Mouse (Mus musculus): ENCODE data around the gene Gm21985. TPM values are rescaled to one million over a fixed set of nuclear protein-coding genes. Genes with fewer than 3 reads are reported as not detected.

The Gm21985 gene
- total and polyA plus RNA-seq, 3 experiments, result 0.42 to 1.1 TPM; not detected in 1

GRCm38 (mm10) chr2:112236620-112237019 is 29.5 kb upstream of the Gm21985 start:
- Histone ChIP-seq H3K4me3 (no peak overlapping the region), H3K4me1 (ENCODE audit: control insufficient read depth, insufficient read depth, low read length) (no peaks in the 10 kb centered on the region; the same call in 1 of the 2 replicates), H3K9ac (ENCODE audit: low read depth, low read length) (no peak overlapping the region), H3K79me2 (replicated peaks; ENCODE audit: control insufficient read depth, insufficient read depth, low read length) (no peaks in the 10 kb centered on the region), H3K27me3 (ENCODE audit: control insufficient read depth, insufficient read depth, low read length) (no peaks in the 10 kb centered on the region), H3K27ac (no peak overlapping the region), H3K36me3 (ENCODE audit: control insufficient read depth, insufficient read depth, low read length) (no peaks in the 10 kb centered on the region)
- WGBS, result 86% methylated on average over 2 of the region's 2 CpGs
- intact Hi-C loops (cut with DNase I), result no loop called here
- no peak for DNase-seq
- TF ChIP-seq POLR2A (IDR thresholded peaks at IDR 0.05; ENCODE audit: insufficient read depth, low read depth, low read length), result no peak
- TF ChIP-seq CTCF (IDR thresholded peaks at IDR 0.05), result no peak
- TF ChIP-seq EP300 (IDR thresholded peaks at IDR 0.05; ENCODE audit: insufficient read depth, low read depth, low read length), result no peak

GRCm38 (mm10) chr2:112238006-112238405 is 28.1 kb upstream of the Gm21985 start:
- TF ChIP-seq POLR2A (IDR thresholded peaks at IDR 0.05; ENCODE audit: insufficient read depth, low read depth, low read length) (no peak), EP300 (IDR thresholded peaks at IDR 0.05; ENCODE audit: insufficient read depth, low read depth, low read length) (no peak), CTCF (IDR thresholded peaks at IDR 0.05) (no peak)
- 19% methylated on average over 4 of the region's 4 CpGs for WGBS
- DNase-seq, result no peak
- Histone ChIP-seq H3K27me3 (ENCODE audit: control insufficient read depth, insufficient read depth, low read length) (no peaks in the 10 kb centered on the region), H3K27ac (no peak overlapping the region), H3K9ac (ENCODE audit: low read depth, low read length) (no peak overlapping the region), H3K4me3 (no peak overlapping the region), H3K36me3 (ENCODE audit: control insufficient read depth, insufficient read depth, low read length) (no peaks in the 10 kb centered on the region), H3K4me1 (ENCODE audit: control insufficient read depth, insufficient read depth, low read length) (no peaks in the 10 kb centered on the region; the same call in 1 of the 2 replicates), H3K79me2 (replicated peaks; ENCODE audit: control insufficient read depth, insufficient read depth, low read length) (no peaks in the 10 kb centered on the region)
- intact Hi-C loops (cut with DNase I), result loop anchor here (2.0 kb wide), 1 partner anchor 255 kb away; the partner anchor contains the start of gene Aven

GRCm38 (mm10) chr2:112239212-112239934 is 26.7 kb upstream of the Gm21985 start, which contains the start of gene Lpcat4:
TSS of gene Lpcat4 (plus strand) at chr2:112239468.
- Histone ChIP-seq H3K4me3 (peak within 1 kb of the TSS; percentile 98), H3K9ac (ENCODE audit: low read depth, low read length) (peak within 1 kb of the TSS; percentile 81), H3K79me2 (replicated peaks; ENCODE audit: control insufficient read depth, insufficient read depth, low read length) (no peaks in the 10 kb centered on the region), H3K4me1 (ENCODE audit: control insufficient read depth, insufficient read depth, low read length) (no peaks in the 10 kb centered on the region; the same call in 1 of the 2 replicates), H3K27ac (peak within 1 kb of the TSS; percentile 87), H3K36me3 (ENCODE audit: control insufficient read depth, insufficient read depth, low read length) (no peaks in the 10 kb centered on the region), H3K27me3 (ENCODE audit: control insufficient read depth, insufficient read depth, low read length) (no peaks in the 10 kb centered on the region)
- WGBS, result under 1% methylated on average over 92 of the region's 94 CpGs
- DNase-seq, result peak; percentile 90 to 94
- intact Hi-C loops (cut with DNase I), result loop anchor here (1.0 to 2.0 kb wide), 3 partner anchors 22 to 253 kb away; partner anchors contain the start of genes Aven and Nop10
- TF ChIP-seq EP300 (IDR thresholded peaks at IDR 0.05; ENCODE audit: insufficient read depth, low read depth, low read length) (no peak), CTCF (IDR thresholded peaks at IDR 0.05) (peak; percentile 100), POLR2A (IDR thresholded peaks at IDR 0.05; ENCODE audit: insufficient read depth, low read depth, low read length) (0 out of 2 replicates have a peak, but pooled peaks have one; percentile 40)

- Histone ChIP-seq H3K27me3 (ENCODE audit: control insufficient read depth, insufficient read depth, low read length) (no peaks in the 10 kb centered on the region), H3K36me3 (ENCODE audit: control insufficient read depth, insufficient read depth, low read length) (no peaks in the 10 kb centered on the region), H3K79me2 (replicated peaks; ENCODE audit: control insufficient read depth, insufficient read depth, low read length) (no peaks in the 10 kb centered on the region), H3K27ac (peak overlapping the region; percentile 87), H3K4me1 (ENCODE audit: control insufficient read depth, insufficient read depth, low read length) (no peaks in the 10 kb centered on the region; the same call in 1 of the 2 replicates), H3K9ac (ENCODE audit: low read depth, low read length) (peak overlapping the region; percentile 67), H3K4me3 (peak overlapping the region; percentile 98)
- peak in 1 of 2 experiments; percentile 38 for DNase-seq
- 2% methylated on average over 28 of the region's 28 CpGs for WGBS
- TF ChIP-seq EP300 (IDR thresholded peaks at IDR 0.05; ENCODE audit: insufficient read depth, low read depth, low read length) (no peak), CTCF (IDR thresholded peaks at IDR 0.05) (peak; percentile 12; the same call in 1 of the 2 replicates)
- intact Hi-C loops (cut with DNase I), result loop anchor here (1.0 to 2.0 kb wide), 3 partner anchors 21 to 253 kb away; partner anchors contain the start of genes Aven and Nop10
Measured at GRCm38 (mm10) chr2:112239935-112240721, 26.0 kb upstream of the Gm21985 start.

- no peaks in the 10 kb centered on the region for H3K36me3 ChIP-seq (ENCODE audit: control insufficient read depth, insufficient read depth, low read length)
- intact Hi-C loops (cut with DNase I), result no loop called here
- H3K4me3 ChIP-seq, result no peak overlapping the region
- H3K4me1 ChIP-seq (ENCODE audit: control insufficient read depth, insufficient read depth, low read length), result no peaks in the 10 kb centered on the region; the same call in 1 of the 2 replicates
- peak in 1 of 2 experiments; percentile 18 for DNase-seq
- H3K27ac ChIP-seq, result no peak overlapping the region
- no peak overlapping the region for H3K9ac ChIP-seq (ENCODE audit: low read depth, low read length)
- no peaks in the 10 kb centered on the region for H3K79me2 ChIP-seq (replicated peaks; ENCODE audit: control insufficient read depth, insufficient read depth, low read length)
- H3K27me3 ChIP-seq (ENCODE audit: control insufficient read depth, insufficient read depth, low read length), result no peaks in the 10 kb centered on the region
- TF ChIP-seq CTCF (IDR thresholded peaks at IDR 0.05) (no peak), EP300 (IDR thresholded peaks at IDR 0.05; ENCODE audit: insufficient read depth, low read depth, low read length) (no peak), POLR2A (IDR thresholded peaks at IDR 0.05; ENCODE audit: insufficient read depth, low read depth, low read length) (no peak)
- 82% methylated on average over 14 of the region's 14 CpGs for WGBS
Measured at GRCm38 (mm10) chr2:112241787-112242186, 24.3 kb upstream of the Gm21985 start.

Data from heart, adult 2 months (tissue).